Mouse (Mus musculus): ENCODE data around the gene Dlgap4. TPM values are rescaled to one million over a fixed set of nuclear protein-coding genes. Genes with fewer than 3 reads are reported as not detected.
A peak's percentile ranks its signal among the peaks of the same experiment; 100 is the strongest.

Gene Dlgap4
- polyA plus RNA-seq, 1 experiment: 40.7 TPM

GRCm38 (mm10) chr2:156776907-156777306 lies 163.4 kb downstream of the Dlgap4 start:
- no peaks in the 10 kb centered on the region for H3K79me3 ChIP-seq (ENCODE audit: low read depth)
- no peak overlapping the region for H3ac ChIP-seq (ENCODE audit: control insufficient read depth, insufficient read length, low read depth)
- H3K27me3 ChIP-seq (ENCODE audit: control insufficient read depth, insufficient read depth, insufficient read length): no peaks in the 10 kb centered on the region
- peaks cover 6% of the 10 kb centered on the region for H3K79me2 ChIP-seq (ENCODE audit: control insufficient read depth, insufficient read depth)
- TF ChIP-seq MAX (IDR thresholded peaks at IDR 0.05): peak; percentile 5
- no peak for TF ChIP-seq CTCF (IDR thresholded peaks at IDR 0.05; ENCODE audit: control insufficient read depth, insufficient read depth, insufficient read length)
- no peak for TF ChIP-seq FOSL1 (IDR thresholded peaks at IDR 0.05; ENCODE audit: insufficient read depth, low read length, poor library complexity, severe bottlenecking)
- H3K36me3 ChIP-seq (ENCODE audit: control insufficient read depth, insufficient read depth): no peaks in the 10 kb centered on the region
- no peak overlapping the region for H3K4me3 ChIP-seq (ENCODE audit: insufficient read depth, poor library complexity, severe bottlenecking)

GRCm38 (mm10) chr2:156777326-156778004 lies 164.0 kb downstream of the Dlgap4 start:
- Histone ChIP-seq H3K79me3 (ENCODE audit: low read depth) (no peaks in the 10 kb centered on the region), H3K27me3 (ENCODE audit: control insufficient read depth, insufficient read depth, insufficient read length) (no peaks in the 10 kb centered on the region), H3ac (ENCODE audit: control insufficient read depth, insufficient read length, low read depth) (no peak overlapping the region), H3K4me3 (ENCODE audit: insufficient read depth, poor library complexity, severe bottlenecking) (no peak overlapping the region), H3K36me3 (ENCODE audit: control insufficient read depth, insufficient read depth) (no peaks in the 10 kb centered on the region), H3K79me2 (ENCODE audit: control insufficient read depth, insufficient read depth) (peaks cover 6% of the 10 kb centered on the region)
- TF ChIP-seq CTCF (IDR thresholded peaks at IDR 0.05; ENCODE audit: control insufficient read depth, insufficient read depth, insufficient read length): no peak
- peak; percentile 84 for TF ChIP-seq MYOD1 (IDR thresholded peaks at IDR 0.05; ENCODE audit: control insufficient read depth, insufficient read length, low read depth)

GRCm38 (mm10) chr2:156778571-156778970 lies 165.1 kb downstream of the Dlgap4 start:
- peaks cover 6% of the 10 kb centered on the region for H3K79me2 ChIP-seq (ENCODE audit: control insufficient read depth, insufficient read depth)
- TF ChIP-seq MYOG (IDR thresholded peaks at IDR 0.05; ENCODE audit: control insufficient read depth, extremely low read depth, insufficient read length) (no peak), CEBPB (IDR thresholded peaks at IDR 0.05; ENCODE audit: low read depth) (no peak), USF1 (IDR thresholded peaks at IDR 0.05; ENCODE audit: low read depth) (no peak), FOSL1 (IDR thresholded peaks at IDR 0.05; ENCODE audit: insufficient read depth, low read length, poor library complexity, severe bottlenecking) (no peak), MYOD1 (IDR thresholded peaks at IDR 0.05; ENCODE audit: control insufficient read depth, insufficient read length, low read depth) (no peak), CTCF (IDR thresholded peaks at IDR 0.05; ENCODE audit: control insufficient read depth, insufficient read depth, insufficient read length) (no peak), MAX (IDR thresholded peaks at IDR 0.05) (no peak)
- no peaks in the 10 kb centered on the region for H3K79me3 ChIP-seq (ENCODE audit: low read depth)
- no peak overlapping the region for H3ac ChIP-seq (ENCODE audit: control insufficient read depth, insufficient read length, low read depth)
- no peak overlapping the region for H3K4me3 ChIP-seq (ENCODE audit: insufficient read depth, poor library complexity, severe bottlenecking)
- no peaks in the 10 kb centered on the region for H3K27me3 ChIP-seq (ENCODE audit: control insufficient read depth, insufficient read depth, insufficient read length)
- H3K36me3 ChIP-seq (ENCODE audit: control insufficient read depth, insufficient read depth): no peaks in the 10 kb centered on the region

- Histone ChIP-seq H3K4me3 (ENCODE audit: insufficient read depth, poor library complexity, severe bottlenecking) (no peak overlapping the region), H3K27me3 (ENCODE audit: control insufficient read depth, insufficient read depth, insufficient read length) (no peaks in the 10 kb centered on the region), H3ac (ENCODE audit: control insufficient read depth, insufficient read length, low read depth) (no peak overlapping the region), H3K36me3 (ENCODE audit: control insufficient read depth, insufficient read depth) (no peaks in the 10 kb centered on the region), H3K79me2 (ENCODE audit: control insufficient read depth, insufficient read depth) (peaks cover 6% of the 10 kb centered on the region), H3K79me3 (ENCODE audit: low read depth) (no peaks in the 10 kb centered on the region)
- peak; percentile 33 for TF ChIP-seq MYOD1 (IDR thresholded peaks at IDR 0.05; ENCODE audit: control insufficient read depth, insufficient read length, low read depth)
- TF ChIP-seq CEBPB (IDR thresholded peaks at IDR 0.05; ENCODE audit: low read depth): no peak
Observed at GRCm38 (mm10) chr2:156779036-156779435, 165.5 kb downstream of the Dlgap4 start.

- Histone ChIP-seq H3K27me3 (ENCODE audit: control insufficient read depth, insufficient read depth, insufficient read length) (no peaks in the 10 kb centered on the region), H3K4me3 (ENCODE audit: insufficient read depth, poor library complexity, severe bottlenecking) (no peak overlapping the region), H3K79me3 (ENCODE audit: low read depth) (no peaks in the 10 kb centered on the region), H3ac (ENCODE audit: control insufficient read depth, insufficient read length, low read depth) (no peak overlapping the region), H3K36me3 (ENCODE audit: control insufficient read depth, insufficient read depth) (no peaks in the 10 kb centered on the region), H3K79me2 (ENCODE audit: control insufficient read depth, insufficient read depth) (peaks cover 6% of the 10 kb centered on the region)
- TF ChIP-seq USF1 (IDR thresholded peaks at IDR 0.05; ENCODE audit: low read depth): no peak
Observed at GRCm38 (mm10) chr2:156779488-156779887, 166.0 kb downstream of the Dlgap4 start.

- H3K4me3 ChIP-seq (ENCODE audit: insufficient read depth, poor library complexity, severe bottlenecking): no peak overlapping the region
- no peak overlapping the region for H3ac ChIP-seq (ENCODE audit: control insufficient read depth, insufficient read length, low read depth)
- H3K27me3 ChIP-seq (ENCODE audit: control insufficient read depth, insufficient read depth, insufficient read length): no peaks in the 10 kb centered on the region
- TF ChIP-seq USF1 (IDR thresholded peaks at IDR 0.05; ENCODE audit: low read depth) (no peak), MYOG (IDR thresholded peaks at IDR 0.05; ENCODE audit: control insufficient read depth, extremely low read depth, insufficient read length) (no peak), MAX (IDR thresholded peaks at IDR 0.05) (no peak)
- no peaks in the 10 kb centered on the region for H3K36me3 ChIP-seq (ENCODE audit: control insufficient read depth, insufficient read depth)
- H3K79me2 ChIP-seq (ENCODE audit: control insufficient read depth, insufficient read depth): peaks cover 6% of the 10 kb centered on the region
- H3K79me3 ChIP-seq (ENCODE audit: low read depth): no peaks in the 10 kb centered on the region
Observed at GRCm38 (mm10) chr2:156780129-156780528, 166.6 kb downstream of the Dlgap4 start.

- TF ChIP-seq CEBPB (IDR thresholded peaks at IDR 0.05; ENCODE audit: low read depth) (no peak), MAX (IDR thresholded peaks at IDR 0.05) (no peak), CTCF (IDR thresholded peaks at IDR 0.05; ENCODE audit: control insufficient read depth, insufficient read depth, insufficient read length) (no peak), FOSL1 (IDR thresholded peaks at IDR 0.05; ENCODE audit: insufficient read depth, low read length, poor library complexity, severe bottlenecking) (no peak), USF1 (IDR thresholded peaks at IDR 0.05; ENCODE audit: low read depth) (no peak), MYOG (IDR thresholded peaks at IDR 0.05; ENCODE audit: control insufficient read depth, extremely low read depth, insufficient read length) (no peak), MYOD1 (IDR thresholded peaks at IDR 0.05; ENCODE audit: control insufficient read depth, insufficient read length, low read depth) (no peak)
Observed at GRCm38 (mm10) chr2:156780752-156781151, 167.2 kb downstream of the Dlgap4 start.

More at GRCm38 (mm10) chr2:156780752-156781151, 167.2 kb downstream of the Dlgap4 start:
- H3K27me3 ChIP-seq (ENCODE audit: control insufficient read depth, insufficient read depth, insufficient read length): no peaks in the 10 kb centered on the region
- H3K36me3 ChIP-seq (ENCODE audit: control insufficient read depth, insufficient read depth): no peaks in the 10 kb centered on the region
- H3K79me3 ChIP-seq (ENCODE audit: low read depth): no peaks in the 10 kb centered on the region
- no peak overlapping the region for H3K4me3 ChIP-seq (ENCODE audit: insufficient read depth, poor library complexity, severe bottlenecking)
- no peak overlapping the region for H3ac ChIP-seq (ENCODE audit: control insufficient read depth, insufficient read length, low read depth)
- peaks cover 6% of the 10 kb centered on the region for H3K79me2 ChIP-seq (ENCODE audit: control insufficient read depth, insufficient read depth)
